Comparison of ENCODE assay signal across 13 mouse cellular contexts in genomic region chr11:47063690-47064089, GRCm38 (mm10).
"Had no signal": no experiment of that assay in that cellular context is flagged by ENCODE, and none has a peak within 500 bp of the region (broad histone marks: within the 10 kb centered on the region; RNA-seq: fewer than 3 reads in every experiment).

No protein-coding gene starts in this region.

- H3K4me2 ChIP-seq: liver, embryonic 13.5 days; lung, embryonic 15.5 days; midbrain, embryonic 11.5 days had no signal

- H3K36me3 ChIP-seq: liver, embryonic 13.5 days; lung, embryonic 15.5 days had no signal

- H3K27me3 ChIP-seq: liver, embryonic 13.5 days; lung, embryonic 15.5 days had no signal

- H3K4me3 ChIP-seq: liver, embryonic 13.5 days; lung, embryonic 15.5 days had no signal

- H3K27ac ChIP-seq: liver, embryonic 13.5 days; lung, embryonic 15.5 days had no signal

- H3K4me1 ChIP-seq: liver, embryonic 13.5 days; lung, embryonic 15.5 days had no signal

- H3K9ac ChIP-seq: liver, embryonic 13.5 days; lung, embryonic 15.5 days had no signal

- H3K9me3 ChIP-seq: liver, embryonic 13.5 days; lung, embryonic 15.5 days had no signal

- DNase-seq: kidney, adult 18-20 months; kidney, adult 9 months; kidney, postnatal 14 days; kidney, postnatal 4 days; layer of hippocampus, adult 9-11 months; liver, embryonic 13.5 days; lung, postnatal 10 days; lung, postnatal 4 days; midbrain, embryonic 14.5 days; thymus, adult 18-20 months; thymus, postnatal 36 days had no signal
